Mouse (Mus musculus): ENCODE results near the gene Vmn1r167. TPM values are rescaled to one million over a fixed set of nuclear protein-coding genes. Genes with fewer than 3 reads are reported as not detected.
"Not testable (repeated sequence)": the region's sequence is repeated elsewhere in the genome, so short reads cannot be mapped to it uniquely, and the experiment has no call there.

Vmn1r167 gene
- not detected for total RNA-seq (2021)

GRCm38 (mm10) chr7:23507106-23507505 lies at the start of gene Vmn1r167:
Vmn1r167 (minus strand) TSS chr7:23507206.
- not testable (repeated sequence) for DNase-seq

GRCm38 (mm10) chr7:23539432-23539831 lies 32.4 kb upstream of the Vmn1r167 start, which contains the start of gene Vmn1r168:
Vmn1r168 (plus strand) TSS chr7:23539732.
- not testable (repeated sequence) for DNase-seq

- DNase-seq = not testable (repeated sequence)
Observed at GRCm38 (mm10) chr7:23472886-23473285, 34.1 kb downstream of the Vmn1r167 start.

GRCm38 (mm10) chr7:23470832-23471231 lies 36.2 kb downstream of the Vmn1r167 start:
- not testable (repeated sequence) for DNase-seq

GRCm38 (mm10) chr7:23470201-23470600 lies 36.8 kb downstream of the Vmn1r167 start:
- DNase-seq = not testable (repeated sequence)

Other genes starting within 250 kb of the Vmn1r167 start
- gene Gm6902, start 228.3 kb downstream of the Vmn1r167 start, total RNA-seq (2021) = not detected
- not detected for gene Nlrp4e, start 206.0 kb downstream of the Vmn1r167 start, total RNA-seq (2021)
- under 1 TPM in 1 of 2 experiments, not detected in 1; 0.07 TPM for gene Nlrp5, start 121.3 kb downstream of the Vmn1r167 start, total RNA-seq (2021)
- not detected for gene Vmn1r168, start 32.5 kb upstream of the Vmn1r167 start, total RNA-seq (2021)
- not detected for gene Vmn1r169, start 68.3 kb upstream of the Vmn1r167 start, total RNA-seq (2021)
- not detected for gene Vmn1r170, start 99.0 kb upstream of the Vmn1r167 start, total RNA-seq (2021)
- gene Vmn1r171, start 123.5 kb upstream of the Vmn1r167 start, total RNA-seq (2021) = not detected
- gene Vmn1r172, start 151.1 kb upstream of the Vmn1r167 start, total RNA-seq (2021) = not detected
- not detected for gene Vmn1r173, start 193.5 kb upstream of the Vmn1r167 start, total RNA-seq (2021)
- gene Vmn1r174, start 245.1 kb upstream of the Vmn1r167 start, total RNA-seq (2021) = not detected